Mouse (Mus musculus): ENCODE results near the gene AC124502.3. TPM values are rescaled to one million over a fixed set of nuclear protein-coding genes. Genes with fewer than 3 reads are reported as not detected.
A peak's percentile ranks its signal among the peaks of the same experiment; 100 is the strongest.
"Not testable (repeated sequence)": the region's sequence is repeated elsewhere in the genome, so short reads cannot be mapped to it uniquely, and the experiment has no call there.

Gene AC124502.3
- polyA plus RNA-seq, 1 experiment, result 0.98 TPM

GRCm38 (mm10) chr19:4994043-4994442, 44.6 kb upstream of the AC124502.3 start:
- TF ChIP-seq CTCF (IDR thresholded peaks at IDR 0.05; ENCODE audit: control insufficient read depth, insufficient read depth, insufficient replicate concordance, low read depth, low read length), result no peak
- no peak for TF ChIP-seq POLR2A (IDR thresholded peaks at IDR 0.05; ENCODE audit: control insufficient read depth, low read depth, low read length)
- H3K27me3 ChIP-seq (ENCODE audit: control insufficient read depth, insufficient read depth, low read length), result no peaks in the 10 kb centered on the region

GRCm38 (mm10) chr19:4999445-5000140, 39.1 kb upstream of the AC124502.3 start:
- TF ChIP-seq POLR2A (IDR thresholded peaks at IDR 0.05; ENCODE audit: control insufficient read depth, low read depth, low read length) (no peak), CTCF (IDR thresholded peaks at IDR 0.05; ENCODE audit: control insufficient read depth, insufficient read depth, insufficient replicate concordance, low read depth, low read length) (no peak)
- H3K4me1 ChIP-seq (ENCODE audit: control insufficient read depth, insufficient read depth, low read length), result peaks cover 9% of the 10 kb centered on the region
- no peak overlapping the region for H3K27ac ChIP-seq (ENCODE audit: control insufficient read depth, insufficient read depth, low read depth, low read length)
- peak overlapping the region; percentile 24 for H3K4me3 ChIP-seq (ENCODE audit: control insufficient read depth, low read depth, low read length)
- no peaks in the 10 kb centered on the region for H3K27me3 ChIP-seq (ENCODE audit: control insufficient read depth, insufficient read depth, low read length)
- H3K36me3 ChIP-seq (ENCODE audit: control insufficient read depth, insufficient read depth, low read length), result no peaks in the 10 kb centered on the region

More at GRCm38 (mm10) chr19:4994043-4994442, 44.6 kb upstream of the AC124502.3 start:
- H3K27ac ChIP-seq (ENCODE audit: control insufficient read depth, insufficient read depth, low read depth, low read length), result no peak overlapping the region
- H3K36me3 ChIP-seq (ENCODE audit: control insufficient read depth, insufficient read depth, low read length), result no peaks in the 10 kb centered on the region
- peaks cover 12% of the 10 kb centered on the region for H3K4me1 ChIP-seq (ENCODE audit: control insufficient read depth, insufficient read depth, low read length)
- H3K4me3 ChIP-seq (ENCODE audit: control insufficient read depth, low read depth, low read length), result no peak overlapping the region

GRCm38 (mm10) chr19:5001666-5002406, 36.9 kb upstream of the AC124502.3 start:
- Histone ChIP-seq H3K4me3 (ENCODE audit: control insufficient read depth, low read depth, low read length) (peak overlapping the region; percentile 80), H3K4me1 (ENCODE audit: control insufficient read depth, insufficient read depth, low read length) (peaks cover 9% of the 10 kb centered on the region), H3K36me3 (ENCODE audit: control insufficient read depth, insufficient read depth, low read length) (no peaks in the 10 kb centered on the region), H3K27me3 (ENCODE audit: control insufficient read depth, insufficient read depth, low read length) (no peaks in the 10 kb centered on the region), H3K27ac (ENCODE audit: control insufficient read depth, insufficient read depth, low read depth, low read length) (no peak overlapping the region)
- peak; percentile 81; the same call in 1 of the 2 replicates for TF ChIP-seq CTCF (IDR thresholded peaks at IDR 0.05; ENCODE audit: control insufficient read depth, insufficient read depth, insufficient replicate concordance, low read depth, low read length)
- TF ChIP-seq POLR2A (IDR thresholded peaks at IDR 0.05; ENCODE audit: control insufficient read depth, low read depth, low read length), result peak; percentile 30; the same call in 1 of the 2 replicates

- H3K27me3 ChIP-seq (ENCODE audit: control insufficient read depth, insufficient read depth, low read length); H3K27ac ChIP-seq (ENCODE audit: control insufficient read depth, insufficient read depth, low read depth, low read length); H3K4me1 ChIP-seq (ENCODE audit: control insufficient read depth, insufficient read depth, low read length); H3K36me3 ChIP-seq (ENCODE audit: control insufficient read depth, insufficient read depth, low read length); H3K4me3 ChIP-seq (ENCODE audit: control insufficient read depth, low read depth, low read length): not testable (repeated sequence)
Observed at GRCm38 (mm10) chr19:5003644-5004043, 35.0 kb upstream of the AC124502.3 start.

GRCm38 (mm10) chr19:5004925-5005324, 33.8 kb upstream of the AC124502.3 start:
- TF ChIP-seq POLR2A (IDR thresholded peaks at IDR 0.05; ENCODE audit: control insufficient read depth, low read depth, low read length) (no peak), CTCF (IDR thresholded peaks at IDR 0.05; ENCODE audit: control insufficient read depth, insufficient read depth, insufficient replicate concordance, low read depth, low read length) (no peak)
- Histone ChIP-seq H3K27ac (ENCODE audit: control insufficient read depth, insufficient read depth, low read depth, low read length) (no peak overlapping the region), H3K36me3 (ENCODE audit: control insufficient read depth, insufficient read depth, low read length) (no peaks in the 10 kb centered on the region), H3K4me1 (ENCODE audit: control insufficient read depth, insufficient read depth, low read length) (peaks cover 9% of the 10 kb centered on the region), H3K4me3 (ENCODE audit: control insufficient read depth, low read depth, low read length) (no peak overlapping the region), H3K27me3 (ENCODE audit: control insufficient read depth, insufficient read depth, low read length) (no peaks in the 10 kb centered on the region)

GRCm38 (mm10) chr19:5013138-5013537, 25.6 kb upstream of the AC124502.3 start:
- Histone ChIP-seq H3K36me3 (ENCODE audit: control insufficient read depth, insufficient read depth, low read length) (no peaks in the 10 kb centered on the region), H3K4me3 (ENCODE audit: control insufficient read depth, low read depth, low read length) (no peak overlapping the region), H3K27ac (ENCODE audit: control insufficient read depth, insufficient read depth, low read depth, low read length) (no peak overlapping the region), H3K27me3 (ENCODE audit: control insufficient read depth, insufficient read depth, low read length) (no peaks in the 10 kb centered on the region), H3K4me1 (ENCODE audit: control insufficient read depth, insufficient read depth, low read length) (peaks cover 10% of the 10 kb centered on the region)
- TF ChIP-seq CTCF (IDR thresholded peaks at IDR 0.05; ENCODE audit: control insufficient read depth, insufficient read depth, insufficient replicate concordance, low read depth, low read length), result no peak
- no peak for TF ChIP-seq POLR2A (IDR thresholded peaks at IDR 0.05; ENCODE audit: control insufficient read depth, low read depth, low read length)

- H3K27ac ChIP-seq (ENCODE audit: control insufficient read depth, insufficient read depth, low read depth, low read length), result no peak overlapping the region
- peaks cover 10% of the 10 kb centered on the region for H3K4me1 ChIP-seq (ENCODE audit: control insufficient read depth, insufficient read depth, low read length)
- TF ChIP-seq CTCF (IDR thresholded peaks at IDR 0.05; ENCODE audit: control insufficient read depth, insufficient read depth, insufficient replicate concordance, low read depth, low read length) (no peak), POLR2A (IDR thresholded peaks at IDR 0.05; ENCODE audit: control insufficient read depth, low read depth, low read length) (no peak)
- no peak overlapping the region for H3K4me3 ChIP-seq (ENCODE audit: control insufficient read depth, low read depth, low read length)
- H3K27me3 ChIP-seq (ENCODE audit: control insufficient read depth, insufficient read depth, low read length), result no peaks in the 10 kb centered on the region
- H3K36me3 ChIP-seq (ENCODE audit: control insufficient read depth, insufficient read depth, low read length), result no peaks in the 10 kb centered on the region
Observed at GRCm38 (mm10) chr19:5014961-5015398, 23.7 kb upstream of the AC124502.3 start.
